Mouse (Mus musculus) A20 (cell line): ENCODE data around the gene Rsg1.

Experiments used
- DNase-seq: peaks from one replicate; pipeline ENCODE4 v3.0.0-alpha.2; 2011; ENCODE audit warnings: low read depth, low spot score

Rsg1 gene

DNA sequence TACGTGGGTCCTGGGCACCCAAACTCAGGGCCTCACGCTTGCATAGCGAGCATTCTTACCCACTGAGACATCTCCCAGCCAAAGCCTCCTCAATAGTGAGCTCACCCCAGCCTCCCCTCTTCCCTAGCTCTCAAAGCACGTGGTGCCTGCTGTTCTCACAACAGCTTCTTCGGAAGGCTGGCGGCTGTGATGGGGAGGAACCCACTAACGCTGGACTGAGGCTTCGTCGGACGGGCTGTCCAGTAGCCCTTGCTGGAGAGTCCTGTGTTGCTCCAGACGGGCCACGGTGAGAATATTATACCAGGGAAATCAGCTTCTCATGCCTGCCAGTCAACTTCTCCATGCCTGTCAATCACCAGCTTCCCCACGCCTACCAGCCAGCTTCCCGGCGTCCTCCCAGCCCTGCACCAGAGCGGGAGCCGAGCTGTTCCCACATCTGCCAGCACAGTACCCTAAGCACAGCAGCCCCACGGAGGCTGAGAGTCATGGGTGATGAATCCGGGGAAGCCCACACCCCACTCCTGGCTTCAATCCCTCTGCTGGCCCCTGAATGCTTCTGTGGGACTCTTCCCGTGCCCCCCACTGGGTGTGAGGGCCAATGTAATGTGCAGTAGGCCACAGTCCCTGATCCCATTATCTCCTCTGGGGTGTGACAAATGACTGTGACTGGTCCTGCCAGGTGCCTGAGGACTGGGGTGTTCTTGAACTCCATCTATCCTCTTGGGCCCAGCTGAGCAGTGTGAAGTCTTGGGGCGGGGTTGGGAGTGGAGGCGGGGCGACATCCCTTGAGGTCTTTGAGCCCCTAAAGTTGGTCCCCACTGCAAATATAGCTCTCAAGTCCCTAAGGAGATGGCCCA lies 61.0 kb downstream of the Rsg1 start:
- DNase-seq: no peak
